8 mouse cellular contexts compared by ENCODE assay signal in the genomic region with DNA sequence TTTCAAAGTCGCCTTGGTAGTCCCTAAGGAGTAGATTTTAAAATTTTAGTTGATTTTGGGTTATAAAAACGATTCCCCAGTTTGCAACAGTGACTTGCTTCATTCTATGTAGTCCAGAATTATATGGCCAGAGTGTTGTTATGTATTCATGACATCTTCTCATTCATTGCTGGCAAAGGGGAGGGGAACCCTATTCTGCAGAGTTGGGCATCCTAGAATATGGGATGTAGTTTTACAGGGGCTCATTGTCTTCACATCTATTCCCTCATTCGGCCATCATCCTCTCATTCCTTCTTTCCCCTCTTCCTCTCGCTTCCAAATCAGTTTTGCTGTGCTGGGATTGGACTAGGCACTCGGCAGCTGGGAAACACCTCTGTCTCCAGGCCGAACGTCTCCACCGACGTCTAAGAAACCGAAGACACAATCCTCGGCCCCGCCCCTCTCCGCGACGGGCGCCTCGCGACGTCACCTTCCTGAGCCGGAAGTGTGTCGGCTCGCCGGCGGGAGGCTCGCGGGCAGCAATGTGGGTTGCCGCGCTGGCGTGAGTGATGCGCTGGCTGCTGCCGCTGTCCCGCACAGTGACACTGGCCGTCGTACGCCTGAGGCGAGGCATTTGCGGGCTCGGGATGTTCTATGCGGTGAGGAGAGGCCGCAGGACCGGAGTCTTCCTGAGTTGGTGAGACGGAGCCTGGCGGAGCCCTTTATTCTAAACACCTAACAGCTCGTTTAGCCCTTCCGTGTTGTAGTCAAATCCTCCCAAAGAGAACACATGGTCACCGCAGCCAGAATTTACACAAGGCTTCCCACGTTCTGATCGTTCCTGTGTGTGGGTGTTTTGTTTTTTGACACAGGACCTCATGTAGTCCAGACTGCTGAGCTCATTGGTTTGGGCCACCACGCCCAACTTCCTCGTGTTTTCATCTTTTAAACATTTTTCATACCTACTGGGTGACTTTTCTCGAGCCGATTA. TPM values are rescaled to one million over a fixed set of nuclear protein-coding genes. Genes with fewer than 3 reads are reported as not detected.
DNase-seq lines count a peak whose midpoint lies in the region; ATAC-seq lines count a peak whose summit lies in the region.

Gene Rnaseh1 (plus strand): TSS at position 462 of the 970 bp plus-strand sequence.

- peak within 1 kb of the TSS; percentile 56; the same call in 1 of the 2 replicates for H3K27ac ChIP-seq in embryonic facial prominence, embryonic 11.5 days (replicated peaks; ENCODE audit: low read depth, low read length)
- H3K27ac ChIP-seq in midbrain, embryonic 11.5 days (ENCODE audit: low read depth, low read length) = no peak within 1 kb of the TSS

- DNase-seq in adrenal gland, postnatal 25 days = peak; percentile 91
- peak; percentile 95 for DNase-seq in embryonic facial prominence, embryonic 11.5 days (ENCODE audit: low spot score)
- peak; percentile 83 for DNase-seq in kidney, adult 11 months
- peak; percentile 91 for DNase-seq in left cerebral cortex, postnatal 4 days
- DNase-seq in midbrain, embryonic 11.5 days (ENCODE audit: low spot score, missing footprints) = peak; percentile 99
- DNase-seq in right cerebral cortex, postnatal 4 days = peak; percentile 89
- DNase-seq in yolk sac, embryonic 10.5 days (ENCODE audit: low spot score) = peak; percentile 89

- WGBS in embryonic facial prominence, embryonic 11.5 days = 1% methylated on average over 52 of the region's 52 CpGs
- WGBS in midbrain, embryonic 11.5 days = 2% methylated on average over 52 of the region's 52 CpGs

- no peaks in the 10 kb centered on the region; the same call in 1 of the 2 replicates for H3K4me1 ChIP-seq in embryonic facial prominence, embryonic 11.5 days (ENCODE audit: control insufficient read depth, insufficient read depth, low read length)
- peaks cover 6% of the 10 kb centered on the region for H3K4me1 ChIP-seq in midbrain, embryonic 11.5 days (ENCODE audit: control insufficient read depth, insufficient read depth, low read length)

- peak within 1 kb of the TSS; percentile 79 for H3K9ac ChIP-seq in embryonic facial prominence, embryonic 11.5 days (replicated peaks; ENCODE audit: low read length)
- peak within 1 kb of the TSS; percentile 78 for H3K9ac ChIP-seq in midbrain, embryonic 11.5 days (ENCODE audit: low read length)

- peak within 1 kb of the TSS; percentile 71 for H3K4me3 ChIP-seq in embryonic facial prominence, embryonic 11.5 days (ENCODE audit: low read depth, low read length)
- peak within 1 kb of the TSS; percentile 85 for H3K4me3 ChIP-seq in midbrain, embryonic 11.5 days (ENCODE audit: low read depth, low read length)

- H3K27me3 ChIP-seq in embryonic facial prominence, embryonic 11.5 days (ENCODE audit: control insufficient read depth, insufficient read depth, low read length) = no peaks in the 10 kb centered on the region
- H3K27me3 ChIP-seq in midbrain, embryonic 11.5 days (ENCODE audit: control insufficient read depth, insufficient read depth, low read length) = no peaks in the 10 kb centered on the region

- intact Hi-C loops in left cerebral cortex, postnatal 4 days (cut with DNase I) = no loop called here

- H3K4me2 ChIP-seq in embryonic facial prominence, embryonic 11.5 days (ENCODE audit: low read depth, low read length) = peak within 1 kb of the TSS; percentile 69
- H3K4me2 ChIP-seq in midbrain, embryonic 11.5 days = peak within 1 kb of the TSS; percentile 74

- no peaks in the 10 kb centered on the region for H3K9me3 ChIP-seq in embryonic facial prominence, embryonic 11.5 days (replicated peaks; ENCODE audit: control insufficient read depth, low read length)
- no peaks in the 10 kb centered on the region for H3K9me3 ChIP-seq in midbrain, embryonic 11.5 days (ENCODE audit: control insufficient read depth, low read length)

- ATAC-seq in embryonic facial prominence, embryonic 11.5 days (replicated peaks; ENCODE audit: insufficient number of reproducible peaks, low FRiP score, low TSS enrichment, low read depth) = peak; percentile 90
- peak; percentile 97 for ATAC-seq in granulocyte monocyte progenitor cell, adult 5-6 weeks (replicated peaks; ENCODE audit: poor library complexity, severe bottlenecking)
- peak; percentile 96 for ATAC-seq in midbrain, embryonic 11.5 days (ENCODE audit: low FRiP score)

- no peaks in the 10 kb centered on the region for H3K36me3 ChIP-seq in embryonic facial prominence, embryonic 11.5 days (replicated peaks; ENCODE audit: control insufficient read depth, insufficient read depth, low read depth, low read length)
- no peaks in the 10 kb centered on the region; the same call in 1 of the 2 replicates for H3K36me3 ChIP-seq in midbrain, embryonic 11.5 days (ENCODE audit: control insufficient read depth, insufficient read depth, low read length)

RNA-seq across cellular contexts. Expression of gene Rnaseh1, which starts in this region (rescaled TPM):
- total RNA-seq in adrenal gland, postnatal 25 days (2021) = 16.1 and 19.6 TPM in 2 replicates
- 28.0 and 28.5 TPM in 2 replicates for polyA plus RNA-seq in embryonic facial prominence, embryonic 11.5 days (2014; fragmentation: Nextera tagmentation; extraction: Ambion mirVana)
- total RNA-seq in granulocyte monocyte progenitor cell, adult 5-6 weeks (2014; fragmentation: Nextera tagmentation) = 31.3 and 37.1 TPM in 2 replicates
- total RNA-seq in granulocyte monocyte progenitor cell, adult 5-6 weeks (2017) = 26.2 and 33.5 TPM in 2 replicates
- total RNA-seq in left cerebral cortex, postnatal 4 days (2021) = 10 to 100 TPM; 15.4 to 15.5 TPM
- 27.1 and 28.8 TPM in 2 replicates for polyA plus RNA-seq in midbrain, embryonic 11.5 days (2014; fragmentation: Nextera tagmentation; extraction: Ambion mirVana)
